13 mouse cellular contexts compared by ENCODE assay signal in the genomic region with DNA sequence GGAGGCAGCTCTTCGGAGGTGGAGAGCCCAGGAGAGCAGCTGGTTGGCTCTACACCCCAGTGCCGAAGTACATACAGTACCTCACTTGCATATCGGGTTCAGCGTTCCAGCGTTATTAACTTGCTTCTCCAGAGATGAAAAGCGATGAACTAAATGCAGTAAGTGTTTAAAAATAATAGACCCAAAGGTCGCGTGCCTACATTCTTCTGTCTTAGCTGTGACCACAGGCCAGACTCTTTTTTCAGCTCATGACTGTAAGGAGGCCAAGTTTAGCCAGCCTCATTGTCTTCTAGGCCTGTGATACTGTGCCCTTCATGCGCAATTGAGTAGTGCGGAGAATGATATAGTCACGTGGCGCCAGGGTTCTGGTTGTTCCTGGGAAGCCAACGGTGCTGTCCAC.
DNase-seq lines count a peak whose midpoint lies in the region; ATAC-seq and TF ChIP-seq lines count a peak whose summit lies in the region.
"Had no signal": no experiment of that assay in that cellular context is flagged by ENCODE, and none has a peak within 500 bp of the region (broad histone marks: within the 10 kb centered on the region; RNA-seq: fewer than 3 reads in every experiment).

No protein-coding gene starts in this region.

- peak; percentile 58 to 76 for DNase-seq in kidney, adult 8-10 months
- DNase-seq in Patski (ENCODE audit: low read depth, low spot score): no peak
- peak; percentile 61 for DNase-seq in heart, adult 8-10 months (ENCODE audit: low spot score)
- DNase-seq in kidney, postnatal 10 days: peak; percentile 44
- no peak for DNase-seq in embryo, embryonic 11 days
- no peak for DNase-seq in spleen, postnatal 10 days (ENCODE audit: low spot score in 2 of 2)
- DNase-seq: cerebellum, adult 9-11 months had no signal

- H3K27ac ChIP-seq in kidney, embryonic 14.5 days (ENCODE audit: low read depth, low read length): no peak overlapping the region; the same call in 1 of the 2 replicates
- H3K27ac ChIP-seq: neural tube, embryonic 13.5 days had no signal

- peaks cover 3% of the 10 kb centered on the region; the same call in 1 of the 2 replicates for H3K9me3 ChIP-seq in kidney, embryonic 14.5 days (ENCODE audit: control insufficient read depth, low read length)
- H3K9me3 ChIP-seq: G1E; limb, embryonic 15.5 days; megakaryocyte, embryonic 14.5 days; neural tube, embryonic 13.5 days had no signal

- POLR2A ChIA-PET in Patski (lab: Charles Lee): interaction anchor here (1.0 to 1.4 kb wide), 2 partner anchors 18 to 23 kb away, joined by 3 to 7 read pairs; no protein-coding TSS in a partner anchor

- no peaks in the 10 kb centered on the region for H3K36me3 ChIP-seq in kidney, embryonic 14.5 days (ENCODE audit: control insufficient read depth, insufficient read depth, low read length)
- H3K36me3 ChIP-seq: limb, embryonic 15.5 days; neural tube, embryonic 13.5 days had no signal

- no peak for ATAC-seq in kidney, embryonic 14.5 days (ENCODE audit: low FRiP score, low TSS enrichment)
- peak; percentile 14 for ATAC-seq in Patski
- no peak for ATAC-seq in megakaryocyte progenitor cell, adult 5-6 weeks (replicated peaks; ENCODE audit: poor library complexity)

- H3K9ac ChIP-seq in kidney, embryonic 14.5 days (ENCODE audit: low read depth, low read length): no peak overlapping the region
- H3K9ac ChIP-seq: limb, embryonic 15.5 days; neural tube, embryonic 13.5 days had no signal

- H3K27me3 ChIP-seq in kidney, embryonic 14.5 days (ENCODE audit: control insufficient read depth, insufficient read depth, low read length): no peaks in the 10 kb centered on the region
- no peaks in the 10 kb centered on the region for H3K27me3 ChIP-seq in Patski
- H3K27me3 ChIP-seq: limb, embryonic 15.5 days; megakaryocyte, embryonic 14.5 days; neural tube, embryonic 13.5 days had no signal

- H3K4me2 ChIP-seq in kidney, embryonic 14.5 days (replicated peaks; ENCODE audit: low read depth, low read length): no peak overlapping the region
- H3K4me2 ChIP-seq: limb, embryonic 15.5 days; neural tube, embryonic 13.5 days had no signal

- WGBS in kidney, embryonic 14.5 days: 68% methylated on average over 13 of the region's 13 CpGs

- no peak overlapping the region for H3K4me3 ChIP-seq in kidney, embryonic 14.5 days (ENCODE audit: low read length)
- H3K4me3 ChIP-seq: limb, embryonic 15.5 days; megakaryocyte, embryonic 14.5 days; neural tube, embryonic 13.5 days had no signal

- no peak for TF ChIP-seq CTCF in Patski (IDR thresholded peaks at IDR 0.05)

- in situ Hi-C loops in Patski (cut with MboI; ENCODE audit: low pct_unique_long_range_greater_than_20kb): no loop called here

- peaks cover 88% of the 10 kb centered on the region for H3K4me1 ChIP-seq in kidney, embryonic 14.5 days (ENCODE audit: control insufficient read depth, insufficient read depth, low read length)

- CTCF ChIA-PET in Patski (lab: Charles Lee): interaction anchor here (1.1 to 1.9 kb wide), 5 partner anchors 16 to 84 kb away, joined by 3 to 8 read pairs (median 4); a partner anchor contains a TSS

Comparison
In these comparisons a context has a peak if more than half of its experiments do, and no peak if none do; other contexts are left out.
1. DNase-seq: peak in kidney, adult 8-10 months (2 of 2), heart, adult 8-10 months (single experiment) and kidney, postnatal 10 days (single experiment); none in Patski (single experiment), embryo, embryonic 11 days (single experiment) and spleen, postnatal 10 days (0 of 2).